Mouse (Mus musculus) liver, embryonic 13.5 days (tissue): ENCODE data around the gene Ikbip. TPM values are rescaled to one million over a fixed set of nuclear protein-coding genes. Genes with fewer than 3 reads are reported as not detected.

Experiments used
- ATAC-seq: fragments of 200-750 bp; cut with Nextera tagmentation; 2 replicates; pipeline ENCODE4 v1.8.0; 2017; ENCODE audit warnings: low read depth, mild to moderate bottlenecking, moderate number of reproducible peaks, moderate library complexity
- DNase-seq: peaks from one replicate; pipeline ENCODE4 v3.0.0; 2022
- H3K27ac ChIP-seq: fragments of 300-500 bp; sonication (generic); 2 replicates; pipeline ENCODE4 v1.5.1; 2015; ENCODE audit warnings: moderate library complexity, mild to moderate bottlenecking, inconsistent platforms
- H3K27me3 ChIP-seq: fragments of 300-500 bp; sonication (generic); 2 replicates; pipeline ENCODE4 v1.6.1; 2015; ENCODE audit warnings: mild to moderate bottlenecking, inconsistent platforms
- H3K36me3 ChIP-seq: fragments of 300-500 bp; sonication (generic); 2 replicates; pipeline ENCODE4 v1.6.1; 2015; ENCODE audit warnings: mild to moderate bottlenecking, inconsistent platforms
- H3K4me1 ChIP-seq: fragments of 300-500 bp; sonication (generic); replicated peaks from 2 replicates; pipeline ENCODE4 v1.6.1; 2015; ENCODE audit warnings: inconsistent platforms
- H3K4me2 ChIP-seq: fragments of 300-500 bp; sonication (generic); 2 replicates; pipeline ENCODE4 v1.6.1; 2015; ENCODE audit warnings: inconsistent platforms, mild to moderate bottlenecking, moderate library complexity
- H3K4me3 ChIP-seq: fragments of 300-500 bp; sonication (generic); replicated peaks from 2 replicates; pipeline ENCODE4 v1.5.1; 2015; ENCODE audit warnings: mild to moderate bottlenecking, inconsistent platforms
- H3K9ac ChIP-seq: fragments of 300-500 bp; sonication (generic); 2 replicates; pipeline ENCODE4 v1.6.1; 2015; ENCODE audit warnings: mild to moderate bottlenecking, inconsistent platforms
- H3K9me3 ChIP-seq: fragments of 300-500 bp; sonication (generic); replicated peaks from 2 replicates; pipeline ENCODE4 v1.6.1; 2016; ENCODE audit warnings: inconsistent platforms
- WGBS: fragments of 180-500 bp; shearing (Covaris S2); methylation state at CpG from one replicate; pipeline ENCODE4 v1.1.7; 2015; ENCODE audit not compliant: insufficient replicate concordance; 5-methylcytosine and 5-hydroxymethylcytosine counted together
- polyA plus RNA-seq: library from polyadenylated mRNA; unstranded; fragments of >200 nt; fragmentation: Nextera tagmentation; extraction: Ambion mirVana; gene quantifications from 2 replicates; pipeline ENCODE4 v1.2.1, GENCODE M21; 2015

The Ikbip gene
- polyA plus RNA-seq: 10.0 and 12.6 TPM in 2 replicates

GRCm38 (mm10) chr10:91082550-91083392 is at the start of gene Ikbip, which contains the start of gene Apaf1:
Gene Ikbip (plus strand): TSS chr10:91082940.
Gene Apaf1 (minus strand): TSS chr10:91082770.
- peaks cover 14% of the 10 kb centered on the region for H3K36me3 ChIP-seq
- H3K4me1 ChIP-seq: peaks cover 22% of the 10 kb centered on the region
- ATAC-seq (peak; percentile 94), DNase-seq (peak; percentile 99)
- under 1% methylated on average over 66 of the region's 87 CpGs for WGBS
- peak within 1 kb of the TSS; percentile 98 for H3K4me3 ChIP-seq
- H3K27ac ChIP-seq: peak within 1 kb of the TSS; percentile 89
- H3K4me2 ChIP-seq: peak within 1 kb of the TSS; percentile 95
- no peaks in the 10 kb centered on the region for H3K27me3 ChIP-seq
- peak within 1 kb of the TSS; percentile 94 for H3K9ac ChIP-seq
- no peaks in the 10 kb centered on the region for H3K9me3 ChIP-seq

GRCm38 (mm10) chr10:91033942-91034341 is 48.8 kb upstream of the Ikbip start:
- Histone ChIP-seq H3K36me3 (peaks cover 22% of the 10 kb centered on the region), H3K27me3 (no peaks in the 10 kb centered on the region), H3K4me1 (0 out of 2 replicates have a peak, but pooled peaks cover 3% of the 10 kb centered on the region), H3K9me3 (no peaks in the 10 kb centered on the region), H3K4me3 (no peak overlapping the region), H3K4me2 (no peak overlapping the region), H3K9ac (no peak overlapping the region), H3K27ac (no peak overlapping the region)
- WGBS: 26% methylated on average over 8 of the region's 8 CpGs
- ATAC-seq: peak; percentile 53
- peak; percentile 18 for DNase-seq

- no peaks in the 10 kb centered on the region for H3K9me3 ChIP-seq
- H3K36me3 ChIP-seq: peaks cover 44% of the 10 kb centered on the region
- no peaks in the 10 kb centered on the region for H3K4me1 ChIP-seq
- DNase-seq (no peak), ATAC-seq (no peak)
- no peak overlapping the region for H3K4me3 ChIP-seq
- no peak overlapping the region for H3K9ac ChIP-seq
- H3K4me2 ChIP-seq: no peak overlapping the region
- 80% methylated on average over 4 of the region's 4 CpGs for WGBS
- H3K27ac ChIP-seq: no peak overlapping the region
- no peaks in the 10 kb centered on the region for H3K27me3 ChIP-seq
Observed at GRCm38 (mm10) chr10:91049696-91050095, 33.0 kb upstream of the Ikbip start.

GRCm38 (mm10) chr10:91051156-91051555 is 31.6 kb upstream of the Ikbip start:
- H3K9me3 ChIP-seq: no peaks in the 10 kb centered on the region
- no peak overlapping the region for H3K4me3 ChIP-seq
- DNase-seq (no peak), ATAC-seq (no peak)
- H3K4me2 ChIP-seq: no peak overlapping the region
- 86% methylated on average over 3 of the region's 3 CpGs for WGBS
- H3K36me3 ChIP-seq: peaks cover 52% of the 10 kb centered on the region
- H3K9ac ChIP-seq: no peak overlapping the region
- no peaks in the 10 kb centered on the region for H3K27me3 ChIP-seq
- H3K4me1 ChIP-seq: no peaks in the 10 kb centered on the region
- H3K27ac ChIP-seq: no peak overlapping the region

- no peaks in the 10 kb centered on the region for H3K27me3 ChIP-seq
- no peaks in the 10 kb centered on the region for H3K9me3 ChIP-seq
- no peak overlapping the region for H3K4me3 ChIP-seq
- no peak overlapping the region for H3K27ac ChIP-seq
- H3K4me1 ChIP-seq: no peaks in the 10 kb centered on the region
- no peak overlapping the region for H3K4me2 ChIP-seq
- H3K9ac ChIP-seq: no peak overlapping the region
- peaks cover 43% of the 10 kb centered on the region for H3K36me3 ChIP-seq
- DNase-seq (no peak), ATAC-seq (no peak)
Observed at GRCm38 (mm10) chr10:91052734-91053133, 30.0 kb upstream of the Ikbip start.

- 38% methylated on average over 5 of the region's 5 CpGs for WGBS
- H3K4me2 ChIP-seq: no peak overlapping the region
- H3K36me3 ChIP-seq: peaks cover 37% of the 10 kb centered on the region
Observed at GRCm38 (mm10) chr10:91060742-91061141, 22.0 kb upstream of the Ikbip start.

GRCm38 (mm10) chr10:91062355-91062754 is 20.4 kb upstream of the Ikbip start:
- WGBS: 74% methylated on average over 6 of the region's 6 CpGs
- no peaks in the 10 kb centered on the region for H3K4me1 ChIP-seq
- no peaks in the 10 kb centered on the region for H3K9me3 ChIP-seq
- no peak overlapping the region for H3K4me2 ChIP-seq
- peaks cover 49% of the 10 kb centered on the region for H3K36me3 ChIP-seq
- no peak overlapping the region for H3K4me3 ChIP-seq
- H3K9ac ChIP-seq: no peak overlapping the region
- ATAC-seq: no peak
- H3K27ac ChIP-seq: no peak overlapping the region
- H3K27me3 ChIP-seq: no peaks in the 10 kb centered on the region
- no peak for DNase-seq

More at GRCm38 (mm10) chr10:91060742-91061141, 22.0 kb upstream of the Ikbip start:
- no peaks in the 10 kb centered on the region for H3K9me3 ChIP-seq
- DNase-seq: no peak
- ATAC-seq: peak; percentile 57
- H3K27me3 ChIP-seq: no peaks in the 10 kb centered on the region
- H3K4me1 ChIP-seq: no peaks in the 10 kb centered on the region
- no peak overlapping the region for H3K9ac ChIP-seq
- H3K4me3 ChIP-seq: no peak overlapping the region
- no peak overlapping the region for H3K27ac ChIP-seq

GRCm38 (mm10) chr10:91071768-91072167 is 11.0 kb upstream of the Ikbip start:
- no peak for DNase-seq
- WGBS: 57% methylated on average over 1 of the region's 1 CpGs

GRCm38 (mm10) chr10:91073345-91073744 is 9.4 kb upstream of the Ikbip start:
- Histone ChIP-seq H3K4me3 (no peak overlapping the region), H3K4me1 (no peaks in the 10 kb centered on the region), H3K27ac (no peak overlapping the region), H3K9ac (no peak overlapping the region), H3K36me3 (peaks cover 46% of the 10 kb centered on the region), H3K27me3 (no peaks in the 10 kb centered on the region), H3K9me3 (no peaks in the 10 kb centered on the region), H3K4me2 (no peak overlapping the region)
- ATAC-seq: no peak
- WGBS: 72% methylated on average over 3 of the region's 3 CpGs
- DNase-seq: no peak

More at GRCm38 (mm10) chr10:91071768-91072167, 11.0 kb upstream of the Ikbip start:
- Histone ChIP-seq H3K4me3 (no peak overlapping the region), H3K27me3 (no peaks in the 10 kb centered on the region), H3K36me3 (peaks cover 43% of the 10 kb centered on the region), H3K4me2 (no peak overlapping the region), H3K4me1 (no peaks in the 10 kb centered on the region), H3K9me3 (no peaks in the 10 kb centered on the region), H3K27ac (no peak overlapping the region), H3K9ac (no peak overlapping the region)
- ATAC-seq: no peak

GRCm38 (mm10) chr10:91076667-91077066 is 6.1 kb upstream of the Ikbip start:
- WGBS: 68% methylated on average over 2 of the region's 2 CpGs
- no peaks in the 10 kb centered on the region for H3K27me3 ChIP-seq
- H3K36me3 ChIP-seq: peaks cover 50% of the 10 kb centered on the region
- no peak for DNase-seq
- no peak for ATAC-seq
- no peak overlapping the region for H3K27ac ChIP-seq
- H3K9ac ChIP-seq: no peak overlapping the region
- H3K4me1 ChIP-seq: peaks cover 10% of the 10 kb centered on the region
- H3K4me3 ChIP-seq: no peak overlapping the region
- H3K9me3 ChIP-seq: no peaks in the 10 kb centered on the region
- H3K4me2 ChIP-seq: no peak overlapping the region

GRCm38 (mm10) chr10:91080540-91080939 is 2.2 kb upstream of the Ikbip start:
- Histone ChIP-seq H3K4me2 (no peak overlapping the region), H3K9me3 (no peaks in the 10 kb centered on the region), H3K4me3 (no peak overlapping the region), H3K36me3 (peaks cover 36% of the 10 kb centered on the region), H3K27ac (no peak overlapping the region), H3K27me3 (no peaks in the 10 kb centered on the region), H3K4me1 (peaks cover 22% of the 10 kb centered on the region), H3K9ac (no peak overlapping the region)
- DNase-seq (no peak), ATAC-seq (no peak)
- WGBS: 70% methylated on average over 5 of the region's 5 CpGs
